In genomic region chr19:59408094-59408493, GRCm38 (mm10) we compare ENCODE assay signal across 31 mouse cellular contexts. TPM values are rescaled to one million over a fixed set of nuclear protein-coding genes. Genes with fewer than 3 reads are reported as not detected.
"Had no signal": no experiment of that assay in that cellular context is flagged by ENCODE, and none has a peak within 500 bp of the region (broad histone marks: within the 10 kb centered on the region; RNA-seq: fewer than 3 reads in every experiment).

No protein-coding gene starts in this region.

- ATAC-seq: hindbrain, postnatal 0 days; intestine, embryonic 16.5 days had no signal

- H3K9me3 ChIP-seq: heart, embryonic 13.5 days; heart, embryonic 15.5 days; hindbrain, embryonic 13.5 days; hindbrain, embryonic 15.5 days; kidney, embryonic 15.5 days; limb, embryonic 13.5 days; limb, embryonic 15.5 days; liver, embryonic 13.5 days; liver, embryonic 15.5 days had no signal

- H3K4me1 ChIP-seq: heart, embryonic 13.5 days; heart, embryonic 15.5 days; hindbrain, embryonic 13.5 days; hindbrain, embryonic 15.5 days; kidney, embryonic 15.5 days; limb, embryonic 15.5 days; liver, embryonic 15.5 days had no signal

- H3K27ac ChIP-seq: heart, adult 2 months; heart, embryonic 13.5 days; heart, embryonic 15.5 days; hindbrain, embryonic 13.5 days; hindbrain, embryonic 15.5 days; hindbrain, postnatal 0 days; kidney, embryonic 15.5 days; kidney, postnatal 0 days; limb, embryonic 13.5 days; limb, embryonic 15.5 days; liver, embryonic 13.5 days; liver, embryonic 15.5 days had no signal

- DNase-seq: gastrocnemius, postnatal 14 days; gastrocnemius, postnatal 36 days; heart, adult 11 months; heart, adult 2 months; heart, postnatal 14 days; heart, postnatal 36 days; kidney, adult 11 months; kidney, adult 2 months; kidney, adult 9 months; kidney, postnatal 14 days; kidney, postnatal 36 days; layer of hippocampus, adult 9-11 months; layer of hippocampus, postnatal 36 days; left cerebral cortex, postnatal 4 days; liver, embryonic 13.5 days had no signal

- H3K36me3 ChIP-seq: heart, embryonic 13.5 days; heart, embryonic 15.5 days; hindbrain, embryonic 13.5 days; hindbrain, embryonic 15.5 days; kidney, embryonic 15.5 days; limb, embryonic 13.5 days; limb, embryonic 15.5 days; liver, embryonic 13.5 days; liver, embryonic 15.5 days had no signal

- H3K4me2 ChIP-seq: heart, embryonic 11.5 days; heart, embryonic 13.5 days; heart, embryonic 15.5 days; hindbrain, embryonic 13.5 days; hindbrain, embryonic 15.5 days; kidney, embryonic 15.5 days; limb, embryonic 13.5 days; limb, embryonic 15.5 days; liver, embryonic 13.5 days; liver, embryonic 15.5 days had no signal

- H3K9ac ChIP-seq: heart, embryonic 13.5 days; heart, embryonic 15.5 days; hindbrain, embryonic 13.5 days; hindbrain, embryonic 15.5 days; kidney, embryonic 15.5 days; limb, embryonic 13.5 days; limb, embryonic 15.5 days; liver, embryonic 13.5 days; liver, embryonic 15.5 days had no signal

- H3K4me3 ChIP-seq: heart, adult 2 months; heart, embryonic 13.5 days; heart, embryonic 15.5 days; hindbrain, embryonic 13.5 days; hindbrain, embryonic 15.5 days; kidney, embryonic 15.5 days; limb, embryonic 13.5 days; limb, embryonic 15.5 days; liver, embryonic 13.5 days; liver, embryonic 15.5 days had no signal

- H3K27me3 ChIP-seq: hindbrain, embryonic 15.5 days; kidney, embryonic 15.5 days had no signal

RNA-seq across cellular contexts. Expression of gene Emx2, which starts 50.1 kb away (rescaled TPM):
- total RNA-seq: heart, adult 2 months; heart, postnatal 14 days; heart, postnatal 36 days; hematopoietic stem cell, adult 5-6 weeks had no signal
- polyA plus RNA-seq: heart, adult 2 months; heart, embryonic 13.5 days; heart, embryonic 15.5 days; heart, postnatal 0 days; intestine, embryonic 14.5 days; intestine, embryonic 16.5 days; large intestine, adult 2 months; liver, embryonic 13.5 days had no signal
